Mouse (Mus musculus) kidney, adult 11 months (tissue): ENCODE measurements around the gene Ccdc134.
"Not testable (repeated sequence)": the region's sequence is repeated elsewhere in the genome, so short reads cannot be mapped to it uniquely, and the experiment has no call there.

Source experiments
- DNase-seq: peaks from one replicate; pipeline ENCODE4 v3.0.0; 2022

Gene Ccdc134

GRCm38 (mm10) chr15:82127426-82128374 lies at the start of gene Ccdc134:
TSS of gene Ccdc134 (plus strand) at chr15:82127922.
- peak; percentile 95 for DNase-seq

GRCm38 (mm10) chr15:82079883-82080282 lies 47.8 kb upstream of the Ccdc134 start:
- no peak for DNase-seq

DNA sequence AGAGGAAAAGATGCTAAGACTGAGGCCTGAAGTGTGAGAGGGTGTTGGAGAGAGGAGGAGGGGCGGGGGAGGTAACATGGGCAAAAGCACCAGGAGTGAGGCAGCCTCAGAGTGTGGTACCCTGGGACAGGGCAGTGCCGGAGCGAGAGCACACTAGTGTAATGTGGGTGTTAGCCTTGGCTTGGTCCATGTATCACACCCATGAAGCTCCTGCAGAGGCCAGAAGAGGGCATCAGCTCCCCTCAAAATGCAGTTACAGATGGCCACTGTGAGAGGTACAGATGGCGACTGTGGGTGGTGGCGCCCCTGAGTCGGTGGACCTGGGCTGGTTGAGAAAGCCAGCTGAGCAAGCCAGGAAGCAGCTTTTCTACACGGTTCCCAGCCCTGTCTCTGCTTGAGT lies 46.6 kb upstream of the Ccdc134 start:
- DNase-seq: peak; percentile 5

DNA sequence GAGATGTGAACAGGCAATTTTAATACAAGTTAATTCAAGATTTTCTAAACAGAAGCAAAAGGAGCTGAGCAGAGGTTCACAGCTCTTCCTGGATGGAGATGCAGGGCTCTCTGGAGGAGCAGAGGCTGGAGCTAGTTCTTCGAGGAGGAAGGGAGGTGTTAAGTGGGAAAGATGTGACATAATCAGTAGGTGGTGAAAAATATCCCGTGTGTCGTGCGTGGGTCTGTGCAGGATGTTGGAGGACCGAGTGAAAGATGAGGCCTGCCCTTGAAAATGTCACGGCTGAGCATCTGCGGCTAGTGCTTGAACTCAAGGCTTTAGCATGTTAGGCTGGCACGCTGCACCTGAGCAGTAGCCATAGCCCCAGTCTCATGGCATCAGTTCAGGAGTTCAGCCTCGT lies 42.1 kb upstream of the Ccdc134 start:
- no peak for DNase-seq

GRCm38 (mm10) chr15:82086131-82086530 lies 41.6 kb upstream of the Ccdc134 start:
- DNase-seq: no peak

GRCm38 (mm10) chr15:82087266-82087665 lies 40.5 kb upstream of the Ccdc134 start:
- no peak for DNase-seq

GRCm38 (mm10) chr15:82091061-82091460 lies 36.7 kb upstream of the Ccdc134 start:
- no peak for DNase-seq

DNA sequence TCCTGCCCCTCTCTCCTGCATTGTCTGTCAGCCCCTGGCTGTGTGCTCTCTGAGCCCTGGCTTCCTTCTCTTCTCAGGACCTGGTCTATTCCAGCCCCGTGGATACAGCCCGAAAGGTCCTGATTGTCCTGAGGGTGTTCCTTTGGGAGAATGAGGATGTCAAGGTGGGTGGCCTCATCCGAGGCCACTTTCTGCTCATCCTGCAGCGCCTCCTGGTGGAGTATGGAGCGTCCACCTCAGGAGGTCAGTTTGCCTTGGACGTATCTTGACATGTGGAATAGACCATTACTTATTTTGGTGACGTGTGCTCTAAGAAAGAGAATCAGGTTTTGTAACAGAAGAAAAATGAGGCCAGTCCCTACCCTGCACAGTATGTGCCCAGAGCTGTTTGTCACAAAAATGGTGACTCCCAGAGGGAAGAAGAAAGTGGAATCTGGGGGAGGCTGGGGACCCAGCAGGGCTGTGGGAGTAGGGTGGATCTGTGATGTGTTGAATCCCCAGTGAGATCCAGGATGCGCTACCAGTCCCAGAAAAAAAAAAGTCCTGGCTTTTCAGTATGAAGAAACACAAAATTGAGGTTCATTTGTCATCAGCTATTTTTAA lies 20.7 kb upstream of the Ccdc134 start:
- no peak for DNase-seq

- DNase-seq: no peak
Measured at GRCm38 (mm10) chr15:82120544-82120943, 7.2 kb upstream of the Ccdc134 start.

GRCm38 (mm10) chr15:82126690-82127089 lies 1.0 kb upstream of the Ccdc134 start:
- DNase-seq: not testable (repeated sequence)

- DNase-seq: no peak
Measured at GRCm38 (mm10) chr15:82128398-82128797, 676 bp downstream of the Ccdc134 start.

- DNase-seq: no peak
Measured at GRCm38 (mm10) chr15:82130599-82130998, 2.9 kb downstream of the Ccdc134 start.

GRCm38 (mm10) chr15:82135372-82135771 lies 7.7 kb downstream of the Ccdc134 start:
- DNase-seq: no peak

- DNase-seq: peak; percentile 44
Measured at GRCm38 (mm10) chr15:82138565-82138964, 10.8 kb downstream of the Ccdc134 start.

- DNase-seq: no peak
Measured at GRCm38 (mm10) chr15:82139196-82139595, 11.5 kb downstream of the Ccdc134 start.

DNA sequence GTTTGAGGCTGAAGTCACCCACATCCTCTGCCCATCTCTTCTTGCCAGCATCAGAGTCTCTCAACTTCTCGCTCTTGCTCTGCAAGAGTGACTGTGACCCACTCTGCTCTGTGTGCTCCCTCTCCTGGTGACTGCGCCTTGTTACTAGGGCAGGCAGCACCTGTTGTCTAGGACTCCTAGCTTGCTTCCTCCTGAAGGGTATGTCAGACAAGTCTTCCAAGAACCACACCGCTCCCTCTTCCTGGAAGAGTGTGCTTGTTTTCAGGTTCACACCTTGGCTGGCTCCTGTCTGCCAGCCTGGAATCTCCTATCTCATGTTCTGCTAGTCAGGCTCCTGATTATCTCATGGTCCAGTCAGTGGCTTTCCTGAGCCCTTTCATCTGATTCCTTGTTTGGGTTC lies 12.6 kb downstream of the Ccdc134 start:
- DNase-seq: no peak

DNA sequence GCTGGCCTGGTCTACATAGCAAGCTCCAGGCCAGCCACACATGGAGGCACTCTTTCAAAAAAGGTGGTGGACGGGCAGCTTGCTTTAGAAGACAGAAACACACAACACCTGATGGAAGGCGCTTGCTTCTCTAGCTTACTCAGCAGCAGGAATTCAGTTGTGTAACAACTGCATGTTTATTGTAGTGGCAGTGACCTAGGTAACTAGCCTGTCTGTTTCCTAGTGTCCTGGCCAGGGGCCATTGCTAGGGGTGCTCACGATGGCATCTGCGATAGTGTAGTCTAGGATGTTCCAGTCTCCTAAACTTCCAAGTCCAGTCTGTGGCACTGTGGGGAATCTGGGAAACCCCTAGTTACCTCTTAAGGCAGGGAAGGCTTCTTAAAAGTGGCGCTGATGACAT lies 16.4 kb downstream of the Ccdc134 start:
- no peak for DNase-seq

GRCm38 (mm10) chr15:82145408-82145807 lies 17.7 kb downstream of the Ccdc134 start:
- no peak for DNase-seq

- DNase-seq: no peak
Measured at GRCm38 (mm10) chr15:82145851-82146769, 18.4 kb downstream of the Ccdc134 start.

DNA sequence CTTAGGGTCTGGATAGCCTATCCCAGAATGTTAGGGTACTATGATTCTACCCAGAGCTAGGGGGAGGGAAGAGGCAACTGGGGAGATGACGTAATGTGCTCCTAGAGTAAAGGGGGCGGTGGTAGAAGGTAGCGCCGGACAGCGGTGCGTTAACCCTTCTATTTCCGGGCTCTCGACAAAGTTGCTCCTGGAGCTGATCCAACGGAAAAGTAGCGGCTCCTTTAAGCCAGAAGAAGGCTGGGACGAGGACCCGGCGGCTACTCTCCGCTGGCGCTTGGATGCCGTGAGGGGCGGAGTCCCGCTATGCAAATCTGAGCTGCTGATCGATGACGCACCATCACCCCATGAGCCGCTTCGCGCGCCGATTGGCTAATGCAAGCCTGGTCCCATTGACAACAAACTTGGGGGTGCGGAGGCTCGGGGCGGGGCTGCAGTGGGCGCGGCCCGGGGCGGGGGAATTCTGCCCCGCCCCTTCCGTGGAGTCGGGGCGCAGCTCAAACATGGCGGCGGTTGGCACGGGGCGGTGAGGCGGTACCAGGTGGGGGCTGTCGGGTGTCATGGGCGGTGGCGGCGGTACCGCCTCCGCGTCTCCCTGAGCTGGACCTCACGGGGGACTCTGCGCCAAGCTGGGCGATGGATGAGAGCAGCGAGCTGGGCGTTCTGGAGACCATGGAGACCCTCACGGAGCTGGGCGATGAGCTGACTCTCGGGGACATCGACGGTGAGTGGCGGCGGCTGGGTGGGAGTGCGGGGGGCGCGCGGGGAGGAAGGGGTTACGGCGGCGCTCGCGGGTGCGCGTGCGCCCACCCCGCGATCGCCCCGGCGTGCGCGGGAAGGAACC lies 19.3 kb downstream of the Ccdc134 start, which contains the start of gene Srebf2:
Srebf2 (plus strand) TSS at position 412 of the 841 bp plus-strand sequence.
- DNase-seq: peak; percentile 100

- DNase-seq: peak; percentile 52
Measured at GRCm38 (mm10) chr15:82147611-82148111, 19.9 kb downstream of the Ccdc134 start.

DNA sequence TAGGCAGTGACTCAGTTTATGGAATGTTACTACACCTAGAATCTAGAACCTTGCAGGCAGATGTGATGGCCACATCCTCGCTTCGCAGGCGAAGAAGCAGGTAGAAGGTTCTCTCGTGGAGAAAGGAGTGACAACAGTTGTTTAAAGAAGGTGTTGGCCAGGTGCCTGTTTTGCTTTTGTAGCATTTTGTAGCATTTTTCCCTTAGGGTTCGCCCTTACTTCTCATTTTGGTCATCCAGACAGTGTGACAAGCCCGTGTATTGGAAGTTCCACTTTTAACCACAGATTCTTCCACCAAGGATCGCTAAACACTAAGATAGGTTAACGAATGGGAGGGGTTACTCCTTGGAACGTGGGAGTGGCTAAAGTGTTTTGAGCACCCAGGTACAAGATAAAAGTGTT lies 20.8 kb downstream of the Ccdc134 start:
- no peak for DNase-seq
